Mouse (Mus musculus): ENCODE measurements around the gene Fcgrt. TPM values are rescaled to one million over a fixed set of nuclear protein-coding genes. Genes with fewer than 3 reads are reported as not detected.
A peak's percentile ranks its signal among the peaks of the same experiment; 100 is the strongest.

The Fcgrt gene
- total RNA-seq, 2 experiments from 2014 or later, result 19.6 to 20.1 TPM

DNA sequence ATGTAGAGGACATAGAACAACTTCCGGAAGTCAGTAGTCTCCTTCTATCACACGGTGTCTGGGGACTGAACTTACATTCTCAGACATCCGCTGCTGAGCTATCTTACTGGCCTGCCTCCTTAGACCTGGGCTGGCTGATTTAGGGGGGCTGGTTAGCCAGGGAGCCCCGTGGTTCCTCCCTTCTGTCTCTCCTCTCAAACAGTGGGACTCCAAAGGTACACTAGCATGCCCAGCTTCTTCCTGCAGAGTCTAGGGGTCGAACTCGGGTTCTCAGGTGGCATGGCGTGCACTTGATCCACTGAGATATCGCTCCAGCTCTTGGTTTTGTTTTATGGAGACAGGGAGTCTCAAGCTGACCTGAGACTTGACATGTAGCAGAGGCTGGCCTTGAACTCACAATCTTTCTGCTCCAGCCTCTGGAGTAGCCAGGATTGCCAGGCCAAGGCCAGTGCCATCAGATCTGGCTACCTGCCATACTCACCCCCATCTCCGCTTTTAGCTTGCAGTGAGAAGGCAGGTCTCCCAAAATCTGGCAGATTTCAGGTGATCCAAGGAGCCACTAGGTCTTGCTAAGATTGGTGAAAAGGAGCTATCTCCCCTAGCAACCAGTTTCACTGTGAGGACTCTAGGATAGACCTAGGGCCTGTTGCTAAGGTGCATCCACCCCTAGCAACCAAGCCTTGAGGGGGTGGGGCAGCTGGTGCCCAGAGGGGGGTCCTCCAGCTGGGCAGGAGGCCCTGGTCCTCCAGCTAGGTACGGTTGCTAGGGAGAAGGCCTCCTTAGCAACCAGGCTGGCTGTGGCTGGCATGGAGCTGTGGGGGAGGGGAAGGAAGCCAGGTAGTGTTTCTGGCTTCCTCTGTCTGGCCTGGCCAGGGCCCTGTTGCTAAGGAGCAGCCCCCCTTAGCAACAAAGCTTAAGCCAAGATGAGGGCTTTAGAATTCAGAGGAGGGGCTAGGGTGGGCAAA is 44.8 kb downstream of the Fcgrt start:
- no peak for DNase-seq (ENCODE audit: low spot score in 2 of 2)

DNA sequence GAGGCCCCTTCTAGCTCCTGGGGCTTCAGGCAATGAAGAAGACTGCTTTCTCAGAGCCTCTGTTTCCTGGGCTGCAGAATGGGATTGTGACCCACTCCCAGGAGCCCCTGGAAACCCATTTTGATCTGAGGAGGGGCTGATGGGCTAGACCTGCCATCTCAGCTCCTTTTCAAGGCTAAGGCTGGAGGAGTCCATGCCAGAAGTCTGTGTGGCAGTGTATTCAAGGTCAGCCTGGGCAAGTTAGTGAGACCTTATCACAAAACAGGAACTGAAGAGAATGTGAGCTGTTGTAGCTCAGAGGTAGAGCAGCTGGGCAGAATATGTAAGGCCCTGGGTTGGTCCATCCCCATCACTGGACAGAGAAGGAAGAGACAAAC is 46.7 kb downstream of the Fcgrt start:
- DNase-seq (ENCODE audit: low spot score in 2 of 2), result no peak

DNA sequence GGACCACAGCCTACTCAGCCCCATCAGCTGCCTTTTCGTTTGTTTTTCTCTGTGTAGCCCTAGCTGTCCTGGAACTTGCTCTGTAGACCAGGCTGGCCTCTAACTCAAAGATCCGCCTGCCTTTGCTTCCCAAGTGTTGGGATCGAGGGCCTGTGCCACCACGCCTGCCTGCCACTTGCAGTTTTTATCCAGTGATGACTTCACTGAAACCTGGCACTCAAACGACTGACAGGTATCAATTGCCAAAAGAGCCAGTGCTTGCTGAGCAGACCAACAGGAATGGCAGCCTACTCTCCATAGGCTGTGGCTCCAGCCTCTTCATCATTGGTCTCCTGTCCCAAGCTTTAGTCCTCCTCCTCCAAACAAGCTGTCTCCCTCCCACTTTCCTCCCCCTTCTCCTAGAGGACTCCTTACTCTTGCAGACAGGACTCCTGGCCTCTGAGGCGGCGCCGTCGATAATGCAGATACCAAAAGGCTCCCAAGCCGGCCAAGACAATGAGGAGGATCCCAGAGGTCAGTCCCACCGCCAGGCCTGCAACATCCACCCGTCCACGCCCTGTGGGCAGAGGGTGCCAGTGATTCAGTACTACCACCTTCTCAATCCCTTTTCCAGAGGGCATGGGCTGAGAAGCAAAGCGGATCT is 47.2 kb downstream of the Fcgrt start:
- DNase-seq (ENCODE audit: low spot score in 2 of 2), result no peak

DNA sequence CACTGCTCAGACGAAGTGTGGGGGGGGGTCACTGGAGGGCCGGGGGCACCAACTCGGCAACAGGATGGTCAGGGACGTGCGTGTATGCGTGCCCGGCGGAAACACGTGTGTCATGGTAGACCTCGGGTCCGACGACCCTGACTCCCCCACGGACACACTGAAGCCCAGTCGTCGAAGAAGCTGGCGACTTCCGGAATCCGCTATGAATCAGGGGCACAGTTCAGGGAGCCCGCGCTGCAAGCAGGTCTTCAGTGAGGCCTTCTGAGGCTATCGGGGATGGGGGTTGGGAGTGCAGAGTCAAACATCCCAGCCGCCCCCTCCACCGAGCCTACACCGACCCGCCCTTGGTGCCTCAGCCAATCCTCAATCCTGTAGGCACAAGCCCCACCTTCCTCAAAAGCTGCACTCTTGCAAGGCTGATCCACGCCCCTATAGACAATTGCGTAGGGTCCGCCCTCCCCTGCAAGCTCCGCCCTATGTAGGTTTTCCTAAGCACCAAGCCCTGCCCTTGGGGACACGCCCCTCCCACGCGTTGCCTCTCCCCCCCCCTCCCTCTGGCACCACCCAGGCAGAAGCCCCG is 49.6 kb downstream of the Fcgrt start:
- peak; percentile 84 to 89 for DNase-seq (ENCODE audit: low spot score in 2 of 2)

GRCm38 (mm10) chr7:45053117-45053930 is 50.3 kb downstream of the Fcgrt start:
- peak; percentile 49 to 73 for DNase-seq (ENCODE audit: low spot score in 2 of 2)

DNA sequence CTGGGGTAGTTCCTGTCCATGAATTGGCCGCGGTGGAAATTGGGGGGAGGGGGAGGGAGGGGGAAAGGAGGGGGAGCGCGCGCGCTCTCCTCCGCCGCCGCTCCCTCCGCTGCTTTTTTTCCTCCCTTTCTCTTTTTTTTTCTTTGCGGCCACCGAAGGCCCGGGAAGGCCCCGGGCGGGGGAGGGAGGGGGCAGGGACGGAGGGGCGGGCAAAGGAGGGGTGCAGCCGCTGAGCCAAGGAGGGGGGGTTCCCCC is 50.9 kb downstream of the Fcgrt start, which contains the start of gene Prr12:
Gene Prr12, minus strand, starts transcription at position 20 of the 255 bp plus-strand sequence.
- DNase-seq (ENCODE audit: low spot score in 2 of 2), result no peak

DNA sequence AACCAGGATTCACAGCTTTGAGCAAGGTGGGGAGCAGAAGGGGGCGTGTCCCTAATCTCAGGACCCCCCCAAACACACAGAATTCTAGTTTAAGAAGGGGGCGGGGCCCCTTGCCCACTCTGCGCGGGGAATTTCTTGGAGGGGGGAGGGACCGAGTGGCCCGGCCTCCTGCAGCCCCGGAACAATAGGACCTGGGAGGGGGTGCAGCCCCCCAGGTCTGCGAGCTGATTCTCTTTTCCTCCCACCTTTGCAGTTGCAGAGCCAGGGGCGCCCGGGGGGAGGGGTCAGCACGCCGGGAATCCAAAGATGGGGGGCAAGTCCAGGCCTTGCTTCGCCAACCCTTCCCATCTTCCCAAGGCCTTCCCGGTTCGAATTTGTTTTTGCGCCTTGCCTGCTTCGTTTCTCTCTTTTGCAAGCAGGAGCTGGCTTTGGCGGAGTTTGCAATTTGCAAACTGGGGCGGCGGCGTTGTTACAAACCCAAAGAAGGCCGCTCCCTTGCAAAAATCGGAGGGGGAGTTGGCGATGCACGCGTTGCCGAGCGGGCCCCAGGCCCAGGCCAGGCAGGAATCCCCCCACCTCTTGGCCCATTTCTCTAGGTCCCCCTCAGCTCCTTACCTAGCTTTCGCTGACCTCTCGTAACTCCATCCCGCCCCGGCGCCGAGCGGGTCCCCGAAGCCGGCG is 51.3 kb downstream of the Fcgrt start:
- peak; percentile 40 to 65 for DNase-seq (ENCODE audit: low spot score in 2 of 2)

GRCm38 (mm10) chr7:45051601-45051974 is 52.1 kb downstream of the Fcgrt start:
- no peak for DNase-seq (ENCODE audit: low spot score in 2 of 2)

DNA sequence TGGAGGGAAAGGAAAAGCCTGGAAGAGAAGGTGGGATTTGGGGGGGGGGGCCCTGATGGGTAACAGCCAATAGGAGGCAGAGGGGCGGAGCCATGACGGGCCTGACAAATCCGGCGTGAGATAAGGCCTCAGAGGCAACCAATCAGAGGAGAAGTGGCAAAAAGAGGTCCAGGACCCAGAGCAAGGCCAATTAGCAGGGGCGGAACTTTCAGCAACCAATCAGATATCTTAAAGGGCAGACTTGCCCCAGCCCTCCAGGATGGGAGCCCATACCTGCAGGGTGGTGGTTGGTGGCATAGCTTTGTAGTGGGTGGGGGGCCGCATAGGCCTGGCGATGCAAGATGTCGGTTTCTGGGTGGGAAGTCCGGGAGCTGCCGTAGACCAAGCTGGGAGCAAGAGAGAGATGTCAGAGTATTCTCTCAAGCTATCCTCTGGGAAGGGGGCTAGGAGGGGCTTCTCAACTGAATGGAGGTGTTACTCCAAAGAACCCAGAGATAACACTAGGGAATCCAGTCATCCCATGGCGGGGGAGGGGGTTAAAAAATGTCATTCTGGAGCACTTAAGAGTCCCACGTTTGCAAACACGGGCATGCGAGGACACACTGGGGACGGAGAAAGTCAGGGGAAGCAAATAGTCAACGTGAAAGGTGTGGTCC is 52.6 kb downstream of the Fcgrt start:
- peak; percentile 49 to 62 for DNase-seq (ENCODE audit: low spot score in 2 of 2)

DNA sequence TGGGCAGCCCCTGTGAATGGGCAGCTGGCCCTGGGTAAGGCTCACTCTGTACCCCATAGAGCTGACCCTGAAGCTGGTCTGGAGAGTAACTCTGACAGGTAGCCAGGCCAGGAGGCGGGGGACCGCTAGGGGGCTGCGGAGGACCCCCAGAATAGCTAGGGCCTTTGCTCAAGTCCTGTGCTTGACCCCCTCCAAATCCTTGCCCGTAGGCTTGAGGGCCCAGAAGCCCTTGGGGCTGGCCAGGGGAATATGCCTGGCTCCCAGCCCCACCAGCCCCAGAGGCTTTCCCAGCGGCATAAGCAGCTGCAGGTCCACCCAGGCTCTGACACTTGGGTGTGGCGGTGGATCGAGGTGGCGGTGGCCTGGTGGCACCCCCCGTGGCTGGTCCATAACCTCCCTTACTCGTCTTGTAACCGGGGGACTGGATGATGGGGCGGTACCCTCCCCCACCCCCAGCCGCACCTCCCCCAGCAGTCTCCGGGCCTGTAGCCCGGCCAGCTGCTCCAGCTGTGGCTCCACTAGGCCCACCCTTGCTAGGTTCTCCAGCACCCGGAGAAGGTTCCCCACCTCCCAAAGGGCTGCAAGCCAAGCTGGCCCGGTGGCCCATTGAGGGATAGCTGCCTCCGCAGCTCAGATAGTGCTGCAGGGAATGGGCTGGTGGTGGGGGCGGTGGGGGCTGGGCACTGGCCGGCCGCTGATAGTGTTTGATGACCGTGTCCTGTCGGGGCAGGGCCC is 54.6 kb downstream of the Fcgrt start:
- DNase-seq (ENCODE audit: low spot score in 2 of 2), result no peak

DNA sequence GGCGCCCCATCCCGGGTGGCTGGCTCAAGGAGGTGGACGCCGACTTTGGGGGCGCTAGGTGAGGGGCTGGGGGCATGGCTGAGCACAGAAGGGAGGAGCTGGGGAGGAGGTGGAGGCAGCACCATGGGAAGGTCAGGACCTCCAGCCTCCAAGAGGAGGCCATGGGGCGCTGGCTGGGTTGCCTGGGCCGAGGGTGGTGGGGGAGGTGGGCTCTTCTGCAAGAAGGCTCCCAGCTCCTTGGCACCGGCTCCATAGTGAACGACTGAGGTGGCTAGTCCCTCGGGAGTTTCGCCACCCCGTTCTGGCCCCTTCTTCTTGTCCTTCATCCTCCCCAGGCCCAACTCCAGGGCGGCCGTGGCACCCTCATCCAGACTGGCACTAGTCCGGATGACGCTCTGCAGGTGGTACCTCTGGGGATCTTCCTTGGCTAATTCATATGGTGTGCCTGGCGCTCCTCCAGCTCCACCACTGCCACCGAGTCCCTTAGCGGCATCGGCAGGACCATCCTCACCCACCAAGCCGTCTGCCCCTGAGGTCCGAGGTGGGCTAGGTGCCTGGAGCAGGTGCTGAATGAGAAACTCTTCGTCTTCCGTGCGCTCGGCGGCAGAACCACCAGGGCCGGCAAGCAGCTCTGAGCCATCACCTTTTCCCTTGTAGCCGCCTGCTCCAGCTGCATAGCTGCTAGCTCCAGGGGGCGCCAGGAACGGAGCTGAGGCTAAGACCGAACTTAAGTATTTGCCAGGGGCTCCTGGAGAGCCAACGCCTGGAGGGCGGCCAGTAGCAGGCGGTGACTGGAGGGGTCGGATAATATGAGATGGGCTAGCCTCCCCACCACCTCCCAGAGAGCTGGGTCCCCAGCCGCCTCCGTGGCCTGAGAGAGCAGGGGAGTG is 55.4 kb downstream of the Fcgrt start:
- DNase-seq (ENCODE audit: low spot score in 2 of 2), result no peak

DNA sequence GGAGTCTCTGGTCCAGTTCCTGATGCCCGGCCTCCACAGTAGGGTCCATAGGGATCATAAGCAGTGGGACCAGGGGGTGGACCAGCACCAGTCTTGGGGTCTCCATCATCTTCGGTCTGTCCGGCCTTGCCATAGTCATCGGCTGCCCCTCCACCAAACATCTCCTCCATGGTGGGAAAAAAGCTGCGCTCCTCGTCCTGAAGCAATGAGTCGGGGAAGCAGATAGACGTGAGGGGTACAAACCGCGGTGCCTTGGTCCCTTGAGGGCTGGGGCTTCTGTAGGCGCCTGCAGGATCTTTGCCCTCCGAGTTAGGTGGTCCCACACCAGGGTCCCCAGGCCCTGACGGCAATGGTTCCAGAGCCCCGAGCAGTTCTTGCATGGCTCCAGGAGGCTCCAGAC is 56.2 kb downstream of the Fcgrt start:
- DNase-seq (ENCODE audit: low spot score in 2 of 2), result no peak

GRCm38 (mm10) chr7:45046853-45047350 is 56.7 kb downstream of the Fcgrt start:
- DNase-seq (ENCODE audit: low spot score in 2 of 2), result no peak

DNA sequence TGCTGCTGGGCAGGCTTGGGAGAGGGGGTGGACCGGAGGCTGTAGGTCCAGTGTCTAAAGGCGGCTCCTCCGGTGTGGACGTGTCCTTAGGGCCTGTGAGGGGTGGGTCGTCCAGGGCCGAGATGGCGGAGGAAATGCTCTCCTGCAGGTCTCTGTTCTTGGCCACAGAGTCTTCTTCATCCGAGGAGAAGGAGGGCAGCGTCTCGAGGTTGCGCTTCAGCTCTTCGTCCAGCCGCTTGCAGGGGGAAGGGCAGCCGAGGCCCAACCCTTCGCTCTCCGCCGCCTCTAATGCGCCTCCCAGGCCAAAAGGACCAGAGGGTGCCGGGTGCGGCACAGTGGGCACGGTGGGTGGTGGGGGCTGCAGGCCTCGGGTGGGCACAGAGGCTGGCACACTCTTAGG is 57.9 kb downstream of the Fcgrt start:
- no peak for DNase-seq (ENCODE audit: low spot score in 2 of 2)

- no peak for DNase-seq (ENCODE audit: low spot score in 2 of 2)
Measured at GRCm38 (mm10) chr7:45043307-45043706, 60.3 kb downstream of the Fcgrt start.

Measured in left cerebral cortex, adult 18-20 months (tissue).